Mouse (Mus musculus) lung, adult 2 months (tissue): Measurements from ENCODE around the gene Edf1.

Experiments used
- CTCF ChIP-seq: fragments of 200-500 bp; IDR thresholded peaks from 2 replicates; pipeline ENCODE4 v1.5.1; 2011; ENCODE audit warnings: mild to moderate bottlenecking, low read length, control low read depth; ENCODE audit not compliant: insufficient read depth
- POLR2A ChIP-seq: fragments of 200-500 bp; IDR thresholded peaks from 2 replicates; pipeline ENCODE4 v1.6.1; 2011; ENCODE audit warnings: low read depth, mild to moderate bottlenecking, control low read depth, low read length, borderline replicate concordance; ENCODE audit errors: extremely low read depth

DNA sequence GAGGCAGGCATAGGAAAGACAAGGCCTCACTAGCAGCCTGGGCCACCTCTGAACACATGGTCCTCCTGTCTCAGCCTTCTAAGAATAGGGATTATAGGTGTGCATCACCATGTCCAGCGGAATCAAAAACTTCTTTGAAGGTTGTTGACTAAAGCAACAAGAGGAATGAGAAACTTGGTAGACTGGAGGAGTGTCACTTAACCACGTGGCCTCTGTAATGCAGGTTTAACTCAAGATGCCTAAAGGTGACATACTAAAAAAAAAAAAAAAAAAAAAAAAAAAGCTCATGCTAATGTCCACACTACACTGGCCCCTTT, 22.8 kb upstream of the Edf1 start:
- TF ChIP-seq CTCF: no peak
- TF ChIP-seq POLR2A: no peak
